Mouse (Mus musculus): Measurements from ENCODE around the gene Gm48552.

DNA sequence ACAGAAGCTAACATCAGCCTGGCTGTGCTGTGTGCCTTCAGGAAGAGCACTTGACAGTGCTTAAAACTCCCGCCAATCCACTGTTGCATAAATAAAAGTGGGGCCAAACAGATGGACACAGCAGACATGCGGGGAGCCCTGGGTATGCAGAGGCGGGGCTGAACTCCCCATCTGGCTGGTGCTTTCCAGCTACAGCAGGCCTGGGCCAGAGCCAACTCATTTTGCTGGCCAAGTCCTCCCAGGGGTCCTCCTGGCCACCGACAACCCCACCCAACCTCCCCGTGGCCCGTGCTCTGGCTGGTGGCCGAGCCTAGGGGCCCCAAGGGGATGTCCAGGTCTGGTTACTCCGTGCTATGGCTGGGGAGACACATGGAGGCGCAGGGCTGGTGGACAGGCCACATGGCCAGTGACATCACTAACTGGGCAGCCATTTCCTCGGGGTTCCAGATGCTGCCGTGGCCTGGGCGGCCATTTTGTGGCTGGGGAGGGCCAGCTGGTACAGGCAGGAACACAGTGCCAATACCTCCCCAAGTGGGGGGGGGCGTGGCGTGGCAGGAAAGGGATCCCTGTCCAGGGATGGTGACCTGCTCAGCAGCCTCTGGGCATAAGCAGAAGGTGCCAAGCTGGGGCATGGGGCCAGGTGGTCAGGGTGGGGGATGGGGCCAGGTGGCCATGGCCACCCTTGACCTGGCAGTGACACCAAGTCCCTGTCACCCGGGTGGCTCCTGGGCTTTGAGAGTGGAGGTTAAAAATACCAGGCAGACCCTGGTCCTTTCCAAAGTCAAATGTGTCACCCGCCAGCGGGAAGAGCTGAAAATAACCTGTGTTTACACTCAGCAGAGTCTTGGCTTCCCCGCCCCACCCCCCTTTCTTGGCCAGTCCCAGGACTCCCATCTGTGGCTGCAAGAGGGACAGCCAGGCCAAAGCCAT is 22.9 kb downstream of the Gm48552 start:
- TF ChIP-seq CTCF (IDR thresholded peaks at IDR 0.05; ENCODE audit: extremely low read depth, insufficient read depth, low read length) = no peak
- TF ChIP-seq POLR2A (IDR thresholded peaks at IDR 0.05; ENCODE audit: extremely low read depth, insufficient read depth, low read length) = no peak

Measured in cortical plate, adult 2 months (tissue).